9 mouse cellular contexts compared by ENCODE assay signal in the genomic region with DNA sequence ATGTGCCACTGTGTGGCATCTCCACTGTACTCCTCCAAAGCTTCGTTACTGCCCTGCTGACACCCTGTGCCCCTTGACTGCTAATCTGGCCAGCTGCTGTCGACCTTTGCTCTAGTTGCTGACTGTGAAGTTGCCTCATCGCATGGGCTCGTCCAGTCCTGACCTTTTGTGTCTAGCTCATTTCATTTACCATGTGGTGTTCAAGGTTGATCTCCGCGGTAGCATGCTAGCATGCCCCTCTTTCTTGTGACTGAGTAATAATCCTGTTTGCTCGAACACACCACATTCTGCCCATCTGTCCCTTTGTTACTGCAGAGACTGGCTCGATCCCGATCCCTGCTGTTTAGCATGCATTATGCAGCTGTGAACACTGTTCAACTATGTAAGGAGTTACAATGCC.
A peak's percentile ranks its signal among the peaks of the same experiment; 100 is the strongest.
DNase-seq lines count a peak whose midpoint lies in the region.
"Had no signal": no experiment of that assay in that cellular context is flagged by ENCODE, and none has a peak within 500 bp of the region (broad histone marks: within the 10 kb centered on the region; RNA-seq: fewer than 3 reads in every experiment).

No protein-coding gene starts in this region.

- intact Hi-C loops in heart, postnatal 10 days (cut with DNase I) = loop anchor here (2.0 to 5.0 kb wide), 3 partner anchors 41 to 103 kb away; a partner anchor contains a TSS
- intact Hi-C loops in heart, postnatal 25 days (cut with DNase I) = no loop called here
- intact Hi-C loops in left cerebral cortex, postnatal 14 days (cut with DNase I) = no loop called here

- peak; percentile 39 to 44 for DNase-seq in heart, postnatal 10 days
- no peak for DNase-seq in heart, postnatal 25 days (ENCODE audit: low spot score)
- peak; percentile 42 for DNase-seq in ZHBTc4 (ENCODE audit: low read depth, low spot score)
- peak; percentile 57 for DNase-seq in adrenal gland, postnatal 25 days
- DNase-seq in liver = peak; percentile 47
- DNase-seq in spleen, postnatal 10 days (ENCODE audit: low spot score in 2 of 2) = no peak
- DNase-seq in left cerebral cortex, postnatal 14 days (ENCODE audit: low spot score in 2 of 2) = no peak
- no peak for DNase-seq in layer of hippocampus, postnatal 25 days (ENCODE audit: extremely low spot score in 1 of 2, low spot score in 1 of 2)
- DNase-seq: right cerebral cortex, postnatal 4 days had no signal

Comparison
In these comparisons a context has a peak if more than half of its experiments do, and no peak if none do; other contexts are left out.
1. DNase-seq: peak in heart, postnatal 10 days (2 of 2), ZHBTc4 (single experiment), adrenal gland, postnatal 25 days (single experiment) and liver (single experiment); none in heart, postnatal 25 days (single experiment), spleen, postnatal 10 days (0 of 2), left cerebral cortex, postnatal 14 days (0 of 2) and layer of hippocampus, postnatal 25 days (0 of 2).